Mouse (Mus musculus): Measurements from ENCODE around the gene Hspa2. TPM values are rescaled to one million over a fixed set of nuclear protein-coding genes. Genes with fewer than 3 reads are reported as not detected.

The Hspa2 gene
- polyA plus RNA-seq, 1 experiment from 2014 or later: 15.4 TPM

DNA sequence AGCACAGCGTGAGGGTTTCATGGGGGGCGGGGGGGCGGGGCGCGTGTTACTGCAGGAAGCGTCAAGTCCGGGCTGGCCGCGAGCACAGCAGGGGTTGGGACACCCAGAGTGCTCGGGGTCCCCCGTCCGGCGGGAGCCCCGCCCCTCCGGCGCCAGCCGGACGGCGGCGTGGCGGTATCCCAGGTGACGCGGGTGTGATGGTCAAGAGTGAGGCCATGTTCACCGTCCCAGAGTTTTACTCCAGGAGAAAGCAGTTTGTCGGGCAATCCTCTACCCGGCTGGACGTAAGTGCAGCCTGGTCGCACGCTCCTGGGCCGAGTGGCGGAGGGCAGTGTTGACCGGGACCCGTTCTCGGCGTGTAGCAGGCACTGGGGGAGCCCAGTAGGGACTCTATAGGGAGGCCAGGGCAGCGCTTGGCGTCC is 13.5 kb downstream of the Hspa2 start, which contains the start of gene Ppp1r36:
Gene Ppp1r36, plus strand, starts transcription at position 106 of the 422 bp plus-strand sequence.
- ATAC-seq (ENCODE audit: low read depth): peak; percentile 92
- WGBS: under 1% methylated on average over 37 of the region's 37 CpGs
- Histone ChIP-seq H3K4me3 (ENCODE audit: low read length) (peak within 1 kb of the TSS; percentile 53), H3K4me2 (ENCODE audit: low read depth, low read length) (peak within 1 kb of the TSS; percentile 88), H3K9ac (ENCODE audit: low read length) (peak within 1 kb of the TSS; percentile 68), H3K9me3 (ENCODE audit: control insufficient read depth, low read length) (no peaks in the 10 kb centered on the region), H3K27ac (ENCODE audit: low read length) (peak within 1 kb of the TSS; percentile 36), H3K36me3 (ENCODE audit: control insufficient read depth, insufficient read depth, low read length) (no peaks in the 10 kb centered on the region), H3K27me3 (ENCODE audit: control insufficient read depth, insufficient read depth, low read depth, low read length) (no peaks in the 10 kb centered on the region), H3K4me1 (replicated peaks; ENCODE audit: control insufficient read depth, insufficient read depth, low read length) (peaks cover 3% of the 10 kb centered on the region; the same call in 1 of the 2 replicates)

DNA sequence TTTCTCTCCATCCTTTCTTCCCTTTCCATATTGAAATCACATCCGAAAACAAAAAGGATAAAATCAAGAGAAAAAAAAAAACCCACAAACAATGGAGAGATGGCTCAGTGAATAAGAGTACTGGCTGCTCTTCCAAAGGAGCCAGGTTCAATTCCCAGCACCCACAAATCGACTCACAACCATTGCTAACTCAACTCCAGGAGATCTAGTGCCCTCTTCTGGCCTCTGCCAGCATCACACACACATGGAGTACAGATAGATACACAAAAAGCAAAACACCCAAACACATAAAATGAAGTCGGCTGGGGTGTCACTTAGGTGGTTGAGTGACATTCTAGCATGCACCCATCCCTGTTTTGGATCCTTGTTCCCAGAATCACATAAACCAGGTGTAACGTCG is 14.4 kb downstream of the Hspa2 start:
- ATAC-seq (ENCODE audit: low read depth): no peak
- 91% methylated on average over 5 of the region's 5 CpGs for WGBS
- H3K4me1 ChIP-seq (replicated peaks; ENCODE audit: control insufficient read depth, insufficient read depth, low read length): peaks cover 3% of the 10 kb centered on the region; the same call in 1 of the 2 replicates
- no peak overlapping the region for H3K27ac ChIP-seq (ENCODE audit: low read length)
- no peak overlapping the region for H3K4me2 ChIP-seq (ENCODE audit: low read depth, low read length)
- H3K4me3 ChIP-seq (ENCODE audit: low read length): no peak overlapping the region
- no peak overlapping the region for H3K9ac ChIP-seq (ENCODE audit: low read length)
- no peaks in the 10 kb centered on the region for H3K27me3 ChIP-seq (ENCODE audit: control insufficient read depth, insufficient read depth, low read depth, low read length)
- H3K9me3 ChIP-seq (ENCODE audit: control insufficient read depth, low read length): no peaks in the 10 kb centered on the region
- H3K36me3 ChIP-seq (ENCODE audit: control insufficient read depth, insufficient read depth, low read length): no peaks in the 10 kb centered on the region

- H3K36me3 ChIP-seq (ENCODE audit: control insufficient read depth, insufficient read depth, low read length): no peaks in the 10 kb centered on the region
- H3K9ac ChIP-seq (ENCODE audit: low read length): no peak overlapping the region
- no peak overlapping the region for H3K27ac ChIP-seq (ENCODE audit: low read length)
- no peak overlapping the region for H3K4me2 ChIP-seq (ENCODE audit: low read depth, low read length)
- H3K4me1 ChIP-seq (replicated peaks; ENCODE audit: control insufficient read depth, insufficient read depth, low read length): no peaks in the 10 kb centered on the region; the same call in 1 of the 2 replicates
- H3K27me3 ChIP-seq (ENCODE audit: control insufficient read depth, insufficient read depth, low read depth, low read length): no peaks in the 10 kb centered on the region
- H3K4me3 ChIP-seq (ENCODE audit: low read length): no peak overlapping the region
- no peaks in the 10 kb centered on the region for H3K9me3 ChIP-seq (ENCODE audit: control insufficient read depth, low read length)
- no peak for ATAC-seq (ENCODE audit: low read depth)
- 94% methylated on average over 3 of the region's 3 CpGs for WGBS
Observed at GRCm38 (mm10) chr12:76425256-76425655, 21.3 kb downstream of the Hspa2 start.

GRCm38 (mm10) chr12:76427546-76427945 is 23.6 kb downstream of the Hspa2 start:
- Histone ChIP-seq H3K4me2 (ENCODE audit: low read depth, low read length) (no peak overlapping the region), H3K9ac (ENCODE audit: low read length) (no peak overlapping the region), H3K27ac (ENCODE audit: low read length) (no peak overlapping the region), H3K9me3 (ENCODE audit: control insufficient read depth, low read length) (no peaks in the 10 kb centered on the region), H3K36me3 (ENCODE audit: control insufficient read depth, insufficient read depth, low read length) (no peaks in the 10 kb centered on the region), H3K27me3 (ENCODE audit: control insufficient read depth, insufficient read depth, low read depth, low read length) (no peaks in the 10 kb centered on the region), H3K4me3 (ENCODE audit: low read length) (no peak overlapping the region), H3K4me1 (replicated peaks; ENCODE audit: control insufficient read depth, insufficient read depth, low read length) (no peaks in the 10 kb centered on the region; the same call in 1 of the 2 replicates)
- WGBS: 56% methylated on average over 5 of the region's 5 CpGs
- ATAC-seq (ENCODE audit: low read depth): no peak

DNA sequence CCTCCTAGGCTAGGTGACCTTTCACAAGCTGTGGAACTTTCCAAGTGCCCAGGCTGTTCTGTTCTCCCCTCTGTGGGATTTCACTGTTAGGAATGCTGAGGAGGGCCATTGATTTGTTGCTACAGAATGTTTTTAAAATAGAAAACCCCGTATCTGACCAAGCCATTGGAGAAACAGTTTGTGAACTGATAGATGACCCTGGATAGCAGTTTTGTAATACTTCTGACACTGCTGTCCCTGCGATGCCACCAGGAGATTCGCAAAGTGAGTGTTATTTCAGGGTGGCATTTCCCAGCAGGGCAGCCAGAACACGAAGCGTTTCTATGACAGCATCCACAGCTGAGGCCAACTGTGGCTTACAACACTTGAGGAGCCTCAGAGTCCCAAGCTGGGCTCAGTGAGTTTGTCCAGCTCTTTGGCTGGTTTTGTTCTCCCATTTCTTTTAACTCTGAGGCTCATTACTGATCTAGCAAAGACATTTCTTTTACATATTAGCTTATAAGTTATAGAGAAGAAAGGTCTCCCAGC is 27.0 kb downstream of the Hspa2 start:
- 31% methylated on average over 5 of the region's 5 CpGs for WGBS
- no peak for ATAC-seq (ENCODE audit: low read depth)
- no peak overlapping the region for H3K9ac ChIP-seq (ENCODE audit: low read length)
- H3K4me3 ChIP-seq (ENCODE audit: low read length): no peak overlapping the region
- H3K4me2 ChIP-seq (ENCODE audit: low read depth, low read length): no peak overlapping the region
- H3K9me3 ChIP-seq (ENCODE audit: control insufficient read depth, low read length): no peaks in the 10 kb centered on the region
- H3K36me3 ChIP-seq (ENCODE audit: control insufficient read depth, insufficient read depth, low read length): no peaks in the 10 kb centered on the region
- H3K4me1 ChIP-seq (replicated peaks; ENCODE audit: control insufficient read depth, insufficient read depth, low read length): peaks cover 12% of the 10 kb centered on the region
- no peaks in the 10 kb centered on the region for H3K27me3 ChIP-seq (ENCODE audit: control insufficient read depth, insufficient read depth, low read depth, low read length)
- no peak overlapping the region for H3K27ac ChIP-seq (ENCODE audit: low read length)

- peaks cover 12% of the 10 kb centered on the region for H3K4me1 ChIP-seq (replicated peaks; ENCODE audit: control insufficient read depth, insufficient read depth, low read length)
- no peaks in the 10 kb centered on the region for H3K27me3 ChIP-seq (ENCODE audit: control insufficient read depth, insufficient read depth, low read depth, low read length)
- H3K4me3 ChIP-seq (ENCODE audit: low read length): no peak overlapping the region
- no peak for ATAC-seq (ENCODE audit: low read depth)
- no peak overlapping the region for H3K4me2 ChIP-seq (ENCODE audit: low read depth, low read length)
- no peak overlapping the region for H3K27ac ChIP-seq (ENCODE audit: low read length)
- H3K9me3 ChIP-seq (ENCODE audit: control insufficient read depth, low read length): no peaks in the 10 kb centered on the region
- 63% methylated on average over 6 of the region's 6 CpGs for whole genome bisulfite sequencing
- H3K9ac ChIP-seq (ENCODE audit: low read length): no peak overlapping the region
- H3K36me3 ChIP-seq (ENCODE audit: control insufficient read depth, insufficient read depth, low read length): no peaks in the 10 kb centered on the region
Observed at GRCm38 (mm10) chr12:76431431-76431830, 27.5 kb downstream of the Hspa2 start.

DNA sequence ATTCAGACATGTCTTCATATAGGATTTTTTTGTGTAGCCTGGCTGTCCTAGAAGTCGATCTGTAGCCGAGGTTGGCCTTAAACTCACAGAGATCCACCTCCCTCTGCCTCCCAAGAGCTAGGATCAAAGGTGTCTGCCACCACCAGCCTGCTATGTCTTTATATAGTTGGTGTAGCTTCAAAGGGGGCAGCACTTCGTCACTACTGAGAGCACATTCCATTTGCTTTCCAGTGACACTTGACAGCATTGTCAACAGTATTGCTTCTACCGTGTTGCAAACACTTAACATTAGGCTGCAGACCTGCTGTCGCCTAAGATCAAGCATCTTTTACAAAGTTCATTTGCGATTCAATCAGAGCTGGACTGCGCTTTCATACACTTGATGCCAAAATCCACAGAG is 30.1 kb downstream of the Hspa2 start:
- H3K9ac ChIP-seq (ENCODE audit: low read length): no peak overlapping the region
- H3K27me3 ChIP-seq (ENCODE audit: control insufficient read depth, insufficient read depth, low read depth, low read length): no peaks in the 10 kb centered on the region
- peak; percentile 56; the same call in 1 of the 2 replicates for ATAC-seq (ENCODE audit: low read depth)
- H3K9me3 ChIP-seq (ENCODE audit: control insufficient read depth, low read length): no peaks in the 10 kb centered on the region
- H3K4me2 ChIP-seq (ENCODE audit: low read depth, low read length): peak overlapping the region; percentile 35
- 27% methylated on average over 7 of the region's 7 CpGs for WGBS
- no peaks in the 10 kb centered on the region for H3K36me3 ChIP-seq (ENCODE audit: control insufficient read depth, insufficient read depth, low read length)
- no peak overlapping the region for H3K27ac ChIP-seq (ENCODE audit: low read length)
- peak overlapping the region; percentile 6; the same call in 1 of the 2 replicates for H3K4me3 ChIP-seq (ENCODE audit: low read length)
- peaks cover 12% of the 10 kb centered on the region for H3K4me1 ChIP-seq (replicated peaks; ENCODE audit: control insufficient read depth, insufficient read depth, low read length)

- H3K4me1 ChIP-seq (replicated peaks; ENCODE audit: control insufficient read depth, insufficient read depth, low read length): peaks cover 12% of the 10 kb centered on the region
- peak; percentile 65 for ATAC-seq (ENCODE audit: low read depth)
- no peaks in the 10 kb centered on the region for H3K36me3 ChIP-seq (ENCODE audit: control insufficient read depth, insufficient read depth, low read length)
- WGBS: 4% methylated on average over 17 of the region's 17 CpGs
- no peaks in the 10 kb centered on the region for H3K27me3 ChIP-seq (ENCODE audit: control insufficient read depth, insufficient read depth, low read depth, low read length)
- peak overlapping the region; percentile 56 for H3K9ac ChIP-seq (ENCODE audit: low read length)
- H3K4me2 ChIP-seq (ENCODE audit: low read depth, low read length): peak overlapping the region; percentile 79
- H3K27ac ChIP-seq (ENCODE audit: low read length): no peak overlapping the region
- no peaks in the 10 kb centered on the region for H3K9me3 ChIP-seq (ENCODE audit: control insufficient read depth, low read length)
- H3K4me3 ChIP-seq (ENCODE audit: low read length): peak overlapping the region; percentile 49
Observed at GRCm38 (mm10) chr12:76435084-76435483, 31.1 kb downstream of the Hspa2 start.

- ATAC-seq (ENCODE audit: low read depth): peak; percentile 35; the same call in 1 of the 2 replicates
- H3K9me3 ChIP-seq (ENCODE audit: control insufficient read depth, low read length): no peaks in the 10 kb centered on the region
- 32% methylated on average over 8 of the region's 8 CpGs for WGBS
- peak overlapping the region; percentile 56; the same call in 1 of the 2 replicates for H3K9ac ChIP-seq (ENCODE audit: low read length)
- H3K27ac ChIP-seq (ENCODE audit: low read length): no peak overlapping the region
- peak overlapping the region; percentile 49 for H3K4me3 ChIP-seq (ENCODE audit: low read length)
- peak overlapping the region; percentile 79 for H3K4me2 ChIP-seq (ENCODE audit: low read depth, low read length)
- peaks cover 12% of the 10 kb centered on the region for H3K4me1 ChIP-seq (replicated peaks; ENCODE audit: control insufficient read depth, insufficient read depth, low read length)
- H3K36me3 ChIP-seq (ENCODE audit: control insufficient read depth, insufficient read depth, low read length): no peaks in the 10 kb centered on the region
- H3K27me3 ChIP-seq (ENCODE audit: control insufficient read depth, insufficient read depth, low read depth, low read length): no peaks in the 10 kb centered on the region
Observed at GRCm38 (mm10) chr12:76435549-76435948, 31.6 kb downstream of the Hspa2 start.

Measured in lung, embryonic 16.5 days (tissue).